Mouse (Mus musculus): ENCODE data around the gene Cyp2d9. TPM values are rescaled to one million over a fixed set of nuclear protein-coding genes. Genes with fewer than 3 reads are reported as not detected.
"Not testable (repeated sequence)": the region's sequence is repeated elsewhere in the genome, so short reads cannot be mapped to it uniquely, and the experiment has no call there.

The Cyp2d9 gene
- total RNA-seq, 4 experiments from 2014 or later: 0.46 to 2.5 TPM; not detected in 2

DNA sequence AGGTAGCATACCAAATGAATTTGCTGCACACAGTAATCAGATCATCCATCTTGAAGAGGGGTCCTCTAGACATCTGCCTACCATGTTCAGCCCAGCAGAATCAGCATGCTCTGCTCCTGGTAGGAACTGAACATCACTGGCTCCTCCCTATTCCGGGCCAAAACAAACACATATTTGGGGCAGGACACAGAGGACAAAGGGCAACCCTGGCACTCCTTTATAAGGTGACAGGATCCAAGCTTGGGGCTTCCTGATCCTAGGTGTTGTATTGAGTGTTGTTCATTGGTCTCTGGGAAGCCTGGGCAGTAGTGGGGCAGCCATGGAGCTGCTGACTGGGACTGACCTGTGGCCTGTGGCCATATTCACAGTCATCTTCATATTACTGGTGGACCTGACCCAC lies 18.9 kb downstream of the Cyp2d9 start:
- DNase-seq: not testable (repeated sequence)

DNA sequence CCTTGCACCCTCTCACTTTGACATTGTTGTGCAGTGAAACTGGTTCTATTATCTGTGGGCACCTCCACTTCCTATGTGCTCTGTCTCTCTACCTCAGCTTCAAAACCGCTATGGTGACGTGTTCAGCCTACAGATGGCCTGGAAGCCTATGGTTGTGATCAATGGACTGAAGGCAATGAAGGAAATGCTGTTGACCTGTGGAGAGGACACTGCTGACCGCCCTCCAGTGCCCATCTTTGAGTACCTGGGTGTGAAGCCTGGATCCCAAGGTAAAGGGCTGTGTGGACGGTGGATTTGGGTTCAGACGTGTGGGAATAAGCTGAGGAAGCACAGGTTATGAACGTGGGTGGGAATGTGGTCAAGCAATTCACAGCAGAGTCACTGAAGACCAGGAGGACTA lies 20.3 kb downstream of the Cyp2d9 start:
- DNase-seq: not testable (repeated sequence)

DNA sequence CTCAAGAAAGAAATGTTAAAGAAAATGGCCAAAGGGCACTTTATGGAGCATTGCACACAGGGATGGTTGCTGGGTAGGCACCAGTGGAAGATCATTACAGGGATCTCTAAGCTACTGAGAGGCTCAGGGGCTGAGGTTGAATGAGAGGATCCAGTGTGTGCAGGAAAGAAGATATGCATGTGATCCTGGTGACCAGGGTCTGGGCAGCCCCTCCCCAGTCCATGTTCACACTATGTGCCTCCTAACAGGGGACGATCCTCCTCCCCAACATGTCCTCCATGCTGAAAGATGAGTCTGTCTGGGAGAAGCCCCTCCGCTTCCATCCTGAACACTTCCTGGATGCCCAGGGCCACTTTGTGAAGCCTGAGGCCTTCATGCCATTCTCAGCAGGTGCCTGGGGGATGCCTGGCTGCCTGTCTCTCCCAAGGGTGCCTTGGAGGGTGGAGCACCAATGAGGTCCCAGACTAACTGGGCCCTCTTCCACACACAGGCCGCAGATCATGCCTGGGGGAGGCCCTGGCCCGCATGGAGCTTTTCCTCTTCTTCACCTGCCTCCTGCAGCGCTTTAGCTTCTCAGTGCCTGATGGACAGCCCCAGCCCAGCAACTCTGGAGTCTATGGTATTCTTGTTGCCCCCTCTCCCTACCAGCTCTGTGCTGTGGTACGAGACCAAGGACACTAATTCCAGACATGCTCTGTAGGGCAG lies 23.0 kb downstream of the Cyp2d9 start:
- DNase-seq: not testable (repeated sequence)

DNA sequence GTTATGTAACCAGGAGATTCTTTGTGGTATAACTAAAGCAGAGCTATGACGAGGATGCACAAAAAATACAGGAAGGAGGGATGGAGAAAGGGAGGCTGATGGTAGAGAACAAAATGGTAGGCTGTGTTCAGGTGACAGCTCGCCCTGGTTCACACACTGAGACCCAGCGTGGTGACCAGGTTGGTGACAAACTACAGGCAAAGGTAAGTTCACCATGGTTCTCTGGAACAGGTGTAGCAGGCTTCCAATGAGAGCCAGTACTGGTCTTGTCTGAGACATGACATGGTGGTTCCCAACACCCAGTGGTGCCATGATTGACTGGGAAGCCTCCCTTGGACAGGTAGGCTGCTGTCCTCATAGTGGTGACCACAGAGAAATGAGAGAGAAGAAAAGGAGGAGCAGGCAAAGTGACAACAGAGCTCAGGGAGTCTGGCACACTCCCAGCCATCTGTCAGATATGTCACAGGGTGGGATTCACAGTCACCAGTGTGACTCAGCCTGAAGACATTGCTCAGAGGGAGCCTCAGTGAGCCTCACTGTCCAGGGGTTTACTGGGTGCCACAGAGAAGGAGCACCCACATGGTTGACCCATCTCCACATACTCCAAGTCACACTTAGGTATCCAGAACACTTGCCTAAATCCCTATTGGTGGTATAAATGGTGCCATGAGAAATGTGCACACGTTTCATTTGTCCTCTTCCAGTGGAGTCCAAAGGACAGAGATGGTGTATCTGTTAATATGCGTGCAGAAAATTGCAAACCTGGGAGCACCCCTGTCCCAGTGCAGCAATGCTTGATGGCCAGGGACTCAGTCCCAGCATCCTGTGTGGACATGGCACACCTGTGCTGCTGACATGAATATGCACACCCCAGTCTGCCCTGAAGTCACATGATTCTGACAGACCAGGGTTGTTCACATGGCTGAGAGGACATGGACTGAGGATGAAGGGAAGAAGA lies 24.1 kb downstream of the Cyp2d9 start:
- no peak for DNase-seq

DNA sequence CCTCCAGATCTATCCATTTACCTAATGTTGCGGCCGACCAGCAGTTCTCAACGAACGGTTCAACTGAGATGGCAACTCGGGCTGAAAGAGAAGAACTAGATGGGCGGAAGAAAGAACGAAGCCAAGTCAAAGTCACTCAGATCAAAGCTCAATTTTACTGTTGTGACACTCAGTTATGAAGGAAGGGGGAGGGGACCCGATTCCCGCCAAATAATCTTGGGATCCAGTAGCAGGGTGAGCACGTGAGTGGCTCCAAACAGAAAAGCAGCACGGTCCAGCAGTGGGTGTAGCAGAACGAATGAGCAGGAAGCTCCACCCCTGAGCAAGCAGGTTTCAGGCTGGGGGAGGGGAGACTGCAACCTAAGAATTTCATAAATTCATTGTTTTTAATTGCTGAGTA lies 26.0 kb downstream of the Cyp2d9 start:
- DNase-seq: not testable (repeated sequence)

DNA sequence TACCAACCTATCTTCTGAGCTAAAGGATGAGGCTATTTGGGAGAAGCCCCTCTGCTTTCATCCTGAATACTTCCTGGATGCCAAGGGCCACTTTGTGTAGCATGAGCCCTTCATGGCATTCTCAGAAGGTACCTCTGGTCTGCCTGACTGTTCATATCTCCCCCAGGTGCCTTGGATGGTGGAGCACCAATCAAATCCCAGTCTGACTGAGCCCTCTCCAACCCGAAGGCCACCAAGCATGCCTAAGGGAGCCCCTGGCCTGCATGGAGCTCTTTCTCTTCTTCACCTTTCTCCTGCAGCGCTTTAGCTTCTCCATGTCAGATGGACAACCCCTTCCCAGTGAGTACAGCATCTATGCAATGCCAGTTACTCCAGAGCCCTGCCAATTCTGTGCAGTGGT lies 31.5 kb downstream of the Cyp2d9 start:
- no peak for DNase-seq

DNA sequence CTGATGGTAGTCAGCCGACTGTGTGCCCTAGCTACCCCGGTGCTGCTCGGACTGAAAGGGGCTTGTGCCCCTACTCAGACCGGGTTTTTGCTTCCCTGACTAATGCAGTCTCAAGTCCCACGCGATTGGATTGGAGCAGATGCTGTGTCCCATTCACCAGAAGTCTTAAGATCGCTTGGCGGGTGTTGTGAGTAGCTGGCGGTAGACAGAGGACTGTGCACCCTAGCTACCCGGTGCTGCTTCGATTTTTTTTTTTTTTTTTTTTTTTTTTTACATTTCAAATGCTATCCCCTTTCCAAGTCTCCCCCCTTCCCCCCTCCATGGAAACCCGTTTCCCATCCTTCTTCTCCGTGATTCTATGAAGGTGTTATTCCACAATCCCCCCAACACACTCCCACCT lies 61.0 kb downstream of the Cyp2d9 start:
- not testable (repeated sequence) for DNase-seq

Small RNA genes within 50 kb of the gene (microRNA-seq; reads per million reads assigned to microRNA genes)
- 0 reads per million in 2 experiments for gene Gm25990
- 0 reads per million in 2 experiments for gene Gm27331
- 0 reads per million in 2 experiments for gene Gm27622
- 0 reads per million in 2 experiments for gene Gm27825
- gene Mir7684: 0 reads per million in 2 experiments

Other genes with a start within 250 kb of the Cyp2d9 start
- under 1 TPM in 3 of 4 experiments, not detected in 1; 0.14 to 0.24 (median 0.17) TPM for gene Shisa8, start 220.6 kb upstream of the Cyp2d9 start, total RNA-seq (2022)
- gene Tnfrsf13c, start 209.1 kb upstream of the Cyp2d9 start, total RNA-seq (2022): under 1 TPM in 2 of 4 experiments, not detected in 2; 0.45 to 0.92 TPM
- gene Cenpm, start 188.7 kb upstream of the Cyp2d9 start, total RNA-seq (2022): 1 to 10 TPM in 3 of 4 experiments, under 1 TPM in 1; 0.87 to 3.8 (median 1.8) TPM
- under 1 TPM; 0.35 to 0.62 (median 0.39) TPM for gene 1500009C09Rik, start 181.0 kb upstream of the Cyp2d9 start, total RNA-seq (2022)
- 1 to 10 TPM; 3.0 to 6.9 (median 3.5) TPM for gene Sept3, start 158.5 kb upstream of the Cyp2d9 start, total RNA-seq (2022)
- gene Wbp2nl, start 134.5 kb upstream of the Cyp2d9 start, total RNA-seq (2022): not detected
- 10 to 100 TPM; 68.6 to 89.3 (median 77.9) TPM for gene Naga, start 94.5 kb upstream of the Cyp2d9 start, total RNA-seq (2022)
- 1 to 10 TPM in 2 of 4 experiments, under 1 TPM in 2; 0.74 to 2.0 (median 1.4) TPM for gene Pheta2, start 94.5 kb upstream of the Cyp2d9 start, total RNA-seq (2022)
- gene Smdt1, start 94.5 kb upstream of the Cyp2d9 start, total RNA-seq (2022): 100 to 1,000 TPM; 137 to 205 (median 157) TPM
- gene Ndufa6, start 79.1 kb upstream of the Cyp2d9 start, total RNA-seq (2022): 100 to 1,000 TPM; 293 to 470 (median 376) TPM
- gene Cyp2d22, start 53.2 kb upstream of the Cyp2d9 start, total RNA-seq (2022): 10 to 100 TPM; 42.2 to 46.6 (median 45.6) TPM
- gene Cyp2d11, start 39.4 kb upstream of the Cyp2d9 start, total RNA-seq (2022): under 1 TPM in 2 of 4 experiments, not detected in 2; 0.22 to 0.42 TPM
- 1 to 10 TPM in 1 of 4 experiments, not detected in 3; 1.1 TPM for gene Cyp2d10, start 26.2 kb upstream of the Cyp2d9 start, total RNA-seq (2022)
- not detected for gene Cyp2d12, start 121.6 kb downstream of the Cyp2d9 start, total RNA-seq (2022)
- gene Cyp2d34, start 187.5 kb downstream of the Cyp2d9 start, total RNA-seq (2022): not detected

Data from adrenal gland, adult 8-10 months (tissue).